Mouse (Mus musculus) megakaryocyte progenitor cell, adult 5-6 weeks (primary cell): ENCODE measurements around the gene Mdc1. TPM values are rescaled to one million over a fixed set of nuclear protein-coding genes. Genes with fewer than 3 reads are reported as not detected.

ENCODE experiments used
- ATAC-seq: replicated peaks from 2 replicates; pipeline ENCODE4 v1.8.0; 2016; ENCODE audit warnings: mild to moderate bottlenecking, moderate TSS enrichment, inconsistent platforms; ENCODE audit not compliant: poor library complexity
- total RNA-seq, 2 experiments: library from RNA; stranded (forward) in 1 of 2; stranded (reverse) in 1 of 2; fragments of 157-497, 149-512 nt in 1 of 2; fragments of 200-1000 nt in 1 of 2; gene quantifications; 2 replicates each; pipeline versions ENCODE4 v1.2.3 to v1.2.4; 2015 to 2017

Gene Mdc1
- total RNA-seq, 2 experiments from 2014 or later: 17.6 to 77.8 TPM

DNA sequence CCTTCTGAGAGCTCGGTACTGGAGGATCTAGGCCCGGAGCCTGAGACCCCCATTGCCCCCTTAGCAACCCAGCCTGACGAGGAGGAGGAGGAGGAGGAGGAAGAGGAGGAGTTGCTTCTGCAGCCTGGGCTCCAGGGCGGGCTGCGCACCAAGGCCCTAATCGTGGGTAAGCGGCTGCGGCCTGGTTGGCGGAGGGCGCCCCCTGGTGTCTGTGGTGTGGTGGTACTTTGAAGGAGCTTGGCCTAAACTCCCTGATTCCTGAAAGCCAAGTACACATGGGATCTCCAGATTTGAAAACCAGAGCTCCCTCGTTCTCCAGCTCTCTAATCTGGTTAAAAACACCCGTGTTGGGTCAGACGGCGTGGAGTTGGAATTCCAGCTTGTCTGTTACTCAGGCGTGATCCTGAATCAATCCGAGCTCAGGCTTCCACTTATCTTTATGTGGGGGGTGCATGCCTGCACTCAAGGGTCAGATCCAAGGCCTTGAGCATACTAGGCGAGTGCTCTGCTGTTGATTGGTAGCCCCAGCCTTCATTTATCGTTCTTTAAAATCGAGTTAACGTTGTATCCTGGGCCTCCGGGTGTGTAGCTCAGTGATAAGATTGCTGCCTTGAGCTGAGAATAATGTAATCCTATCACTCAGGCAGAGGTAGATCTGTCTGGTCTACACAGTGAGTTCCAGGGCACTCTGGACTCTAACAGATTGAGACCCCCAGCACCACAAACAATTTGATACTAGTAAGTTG lies 32.6 kb downstream of the Mdc1 start:
- peak; percentile 71 for ATAC-seq

DNA sequence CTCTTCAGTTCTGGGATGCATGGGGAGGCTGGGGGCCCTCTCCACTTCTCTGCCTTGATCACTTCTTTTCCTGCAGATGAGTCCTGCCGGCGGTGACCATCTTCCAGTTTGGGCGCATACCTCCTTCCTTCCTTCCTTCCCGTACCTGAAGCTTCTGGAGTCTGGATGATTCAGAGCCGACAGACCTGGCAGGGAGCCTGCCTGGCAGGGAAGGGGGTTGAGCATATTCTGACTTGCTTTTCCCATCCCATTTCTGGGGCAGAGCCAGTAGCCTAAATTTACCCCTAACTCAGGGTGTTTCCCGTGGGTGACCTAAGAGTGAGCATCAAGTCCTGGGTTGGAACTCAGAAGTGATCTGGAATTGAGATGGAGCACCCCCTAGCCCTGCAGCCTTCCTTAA lies 33.4 kb downstream of the Mdc1 start:
- ATAC-seq: no peak

DNA sequence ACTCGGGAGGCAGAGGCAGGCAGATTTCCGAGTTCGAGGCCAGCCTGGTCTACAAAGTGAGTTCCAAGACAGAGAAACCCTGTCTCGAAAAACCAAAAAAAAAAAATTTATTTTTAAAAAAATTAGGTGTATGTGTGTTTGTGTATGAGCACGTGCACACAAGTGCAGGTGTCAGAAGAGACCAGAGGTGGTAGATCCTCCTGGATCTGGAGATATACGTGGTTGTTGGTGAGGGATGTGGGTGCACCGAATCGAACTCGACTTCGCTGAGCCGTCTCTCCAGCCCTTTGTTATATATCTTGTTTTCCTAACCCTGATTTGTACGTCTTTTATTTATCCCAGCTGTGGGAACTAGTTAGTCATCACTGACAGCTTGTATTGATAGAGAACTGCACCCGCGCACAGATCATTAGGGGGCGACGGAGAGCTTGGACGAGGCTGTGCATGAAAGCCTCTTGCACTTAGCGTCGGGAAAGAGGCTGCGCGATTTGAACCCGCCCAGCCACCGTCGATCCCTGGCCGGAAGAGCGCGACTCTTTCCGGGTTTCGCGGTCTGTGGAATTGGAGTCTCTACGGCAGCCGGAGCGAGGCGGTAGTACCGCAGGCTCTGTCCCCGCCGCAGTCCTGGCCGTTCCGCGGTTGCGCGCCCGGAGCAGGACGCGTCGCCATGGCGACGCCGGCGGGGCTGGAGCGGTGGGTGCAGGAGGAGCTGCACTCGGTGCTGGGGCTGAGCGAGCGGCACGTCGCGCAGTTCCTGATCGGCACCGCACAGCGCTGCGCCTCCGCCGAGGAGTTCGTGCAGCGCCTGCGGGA lies 38.1 kb downstream of the Mdc1 start, which contains the start of gene Dhx16:
Gene Dhx16, plus strand, starts transcription at position 575 of the 813 bp plus-strand sequence.
- peak; percentile 99 for ATAC-seq

DNA sequence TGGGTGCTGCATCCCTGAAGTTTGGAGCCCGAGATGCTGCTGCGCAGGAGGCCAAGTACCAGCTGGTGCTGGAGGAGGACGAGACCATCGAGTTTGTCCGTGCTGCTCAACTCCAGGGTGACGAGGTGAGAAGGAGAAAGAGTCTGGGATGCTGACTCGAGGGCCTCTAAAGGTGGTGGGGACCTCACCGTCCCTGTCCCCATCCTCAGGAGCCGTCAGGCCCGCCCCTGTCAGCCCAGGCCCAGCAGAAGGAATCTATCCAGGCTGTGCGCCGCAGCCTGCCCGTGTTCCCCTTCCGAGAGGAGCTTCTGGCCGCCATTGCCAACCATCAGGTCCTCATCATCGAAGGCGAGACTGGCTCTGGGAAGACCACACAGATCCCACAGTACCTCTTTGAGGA lies 41.6 kb downstream of the Mdc1 start:
- no peak for ATAC-seq

DNA sequence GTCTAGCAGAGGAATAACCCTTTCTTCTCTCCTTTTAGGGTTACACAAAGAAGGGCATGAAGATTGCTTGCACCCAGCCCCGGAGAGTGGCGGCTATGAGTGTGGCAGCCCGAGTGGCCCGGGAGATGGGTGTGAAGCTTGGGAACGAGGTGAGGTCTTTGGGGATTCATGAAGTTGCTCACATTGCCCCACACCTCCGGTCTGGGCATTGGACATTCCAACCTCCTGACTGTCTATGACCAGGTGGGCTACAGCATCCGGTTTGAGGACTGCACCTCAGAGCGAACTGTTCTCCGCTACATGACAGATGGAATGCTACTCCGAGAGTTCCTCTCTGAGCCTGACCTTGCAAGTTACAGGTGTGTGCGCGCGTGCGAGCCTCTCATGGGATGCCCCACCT lies 42.5 kb downstream of the Mdc1 start:
- ATAC-seq: no peak

DNA sequence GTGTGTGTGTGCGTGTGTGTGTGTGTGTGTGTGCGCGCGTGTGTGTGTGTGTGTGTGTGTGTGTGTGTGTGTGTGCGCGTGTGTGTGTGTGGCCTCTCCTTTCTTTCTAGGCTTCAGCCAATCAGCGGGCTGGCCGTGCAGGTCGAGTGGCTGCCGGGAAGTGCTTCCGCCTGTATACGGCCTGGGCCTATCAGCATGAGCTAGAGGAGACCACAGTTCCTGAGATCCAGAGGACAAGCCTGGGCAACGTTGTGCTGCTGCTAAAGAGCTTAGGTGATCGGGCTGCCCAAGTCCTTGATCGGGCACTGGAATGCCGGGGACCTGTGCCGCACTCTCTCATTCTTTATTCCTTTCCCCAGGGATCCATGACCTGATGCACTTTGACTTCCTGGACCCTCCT lies 46.4 kb downstream of the Mdc1 start:
- no peak for ATAC-seq

DNA sequence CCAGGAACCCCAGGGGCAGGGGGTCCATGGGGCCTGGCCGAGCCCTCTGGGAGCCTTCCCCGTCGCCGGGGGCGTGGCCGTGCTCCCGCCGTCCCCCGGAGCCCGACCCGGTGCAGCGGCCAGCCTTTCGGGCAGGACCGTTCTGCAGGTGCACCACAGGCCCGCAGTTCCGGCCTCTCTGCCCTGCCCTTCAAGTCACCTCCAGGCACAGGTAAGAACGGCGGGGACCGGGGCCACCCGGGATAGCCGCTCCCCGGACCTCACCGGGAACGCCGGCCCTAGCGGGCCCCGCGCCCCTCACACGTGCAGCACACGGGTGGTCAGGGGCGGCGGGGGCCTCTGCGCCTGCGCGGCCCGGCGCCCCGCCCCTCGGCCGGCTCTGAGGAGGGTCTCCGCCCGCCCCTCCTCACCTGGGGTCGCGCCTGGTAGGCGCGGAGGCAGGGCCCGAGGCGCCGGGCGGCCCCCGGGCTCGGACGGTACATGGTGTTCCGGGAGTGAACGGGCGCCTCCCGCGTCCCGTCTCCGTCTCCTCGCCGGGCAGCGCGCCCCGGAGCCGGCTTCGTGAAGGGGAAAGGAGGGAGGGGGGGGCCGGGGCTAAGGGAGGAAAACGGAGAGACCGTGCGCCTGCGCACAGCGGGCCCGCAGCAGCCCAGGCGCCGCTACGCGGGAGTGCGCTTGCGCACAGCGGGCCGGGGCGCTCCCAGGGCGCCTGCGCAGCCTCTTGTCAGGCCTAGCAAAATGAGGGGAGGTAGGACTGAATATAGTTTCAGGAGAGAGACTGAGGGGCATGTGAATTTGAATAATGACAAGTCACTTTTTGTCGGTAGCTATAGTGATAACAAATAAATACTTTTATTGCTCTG lies 55.7 kb downstream of the Mdc1 start, which contains the start of gene 2310061I04Rik:
Gene 2310061I04Rik, minus strand, starts transcription at position 651 of the 863 bp plus-strand sequence.
- peak; percentile 72 for ATAC-seq

DNA sequence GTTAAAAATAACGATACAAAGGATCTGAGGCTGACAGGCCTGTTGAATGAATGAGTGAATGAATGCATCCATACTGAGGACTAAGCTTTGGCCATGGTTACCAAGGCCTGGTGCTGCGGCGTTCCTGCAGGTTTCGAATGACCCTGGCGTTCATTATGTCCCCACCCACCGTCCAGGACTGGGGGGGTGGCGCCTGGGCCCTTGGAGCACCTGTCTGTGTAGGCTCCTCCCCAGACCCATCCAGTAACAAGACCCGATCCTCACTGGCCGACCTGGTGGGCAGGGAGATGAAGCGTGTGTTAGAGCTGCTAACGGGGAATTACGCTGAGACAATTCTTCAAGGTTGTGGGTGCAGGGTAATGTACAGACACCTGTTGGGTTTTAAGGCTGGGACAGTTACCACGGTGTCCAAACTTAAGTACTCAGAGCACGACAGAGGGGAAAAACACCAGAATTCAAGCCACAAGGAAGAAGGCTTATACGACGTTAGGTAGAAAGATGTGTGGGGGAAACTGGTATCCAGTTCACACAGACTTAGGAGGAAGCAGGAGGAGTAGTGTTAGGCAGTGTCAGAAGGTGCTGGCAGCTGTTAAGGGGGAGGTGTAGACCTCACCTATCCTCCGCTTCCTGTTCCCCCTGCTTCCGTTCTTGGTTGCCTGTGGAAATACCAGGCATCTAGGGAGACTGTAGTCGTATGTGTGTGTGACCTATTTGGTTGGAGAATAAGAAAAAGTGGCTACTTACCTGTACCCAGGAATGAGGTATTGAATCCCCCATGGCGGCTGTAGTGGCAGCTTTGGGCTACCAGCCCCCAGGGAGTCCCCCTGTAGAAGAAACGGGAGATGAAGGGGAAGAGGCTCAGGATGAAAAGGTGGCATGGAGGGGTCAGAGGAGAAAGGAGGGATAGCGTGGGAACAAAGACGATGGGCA lies 56.6 kb downstream of the Mdc1 start:
- peak; percentile 21 for ATAC-seq

DNA sequence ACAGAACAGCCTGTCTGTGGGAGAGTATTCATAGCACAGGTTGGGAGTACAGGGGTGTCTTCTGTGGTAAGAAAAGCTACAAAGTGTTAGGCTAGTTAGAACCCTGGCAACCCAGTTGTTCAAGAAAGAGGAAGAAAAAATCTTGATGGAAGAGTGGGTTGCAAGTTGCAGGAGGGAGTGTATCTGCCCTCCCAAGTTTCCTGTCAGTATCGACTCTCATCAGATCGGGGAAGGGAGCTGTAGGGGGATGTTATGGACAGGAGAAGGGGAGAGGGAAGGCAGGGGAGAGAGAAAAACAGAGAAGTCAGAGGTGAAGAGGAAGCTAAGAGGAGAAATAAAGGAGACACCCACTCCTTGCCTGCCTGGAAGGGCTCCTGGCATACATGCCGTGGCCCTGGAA lies 59.3 kb downstream of the Mdc1 start:
- no peak for ATAC-seq

DNA sequence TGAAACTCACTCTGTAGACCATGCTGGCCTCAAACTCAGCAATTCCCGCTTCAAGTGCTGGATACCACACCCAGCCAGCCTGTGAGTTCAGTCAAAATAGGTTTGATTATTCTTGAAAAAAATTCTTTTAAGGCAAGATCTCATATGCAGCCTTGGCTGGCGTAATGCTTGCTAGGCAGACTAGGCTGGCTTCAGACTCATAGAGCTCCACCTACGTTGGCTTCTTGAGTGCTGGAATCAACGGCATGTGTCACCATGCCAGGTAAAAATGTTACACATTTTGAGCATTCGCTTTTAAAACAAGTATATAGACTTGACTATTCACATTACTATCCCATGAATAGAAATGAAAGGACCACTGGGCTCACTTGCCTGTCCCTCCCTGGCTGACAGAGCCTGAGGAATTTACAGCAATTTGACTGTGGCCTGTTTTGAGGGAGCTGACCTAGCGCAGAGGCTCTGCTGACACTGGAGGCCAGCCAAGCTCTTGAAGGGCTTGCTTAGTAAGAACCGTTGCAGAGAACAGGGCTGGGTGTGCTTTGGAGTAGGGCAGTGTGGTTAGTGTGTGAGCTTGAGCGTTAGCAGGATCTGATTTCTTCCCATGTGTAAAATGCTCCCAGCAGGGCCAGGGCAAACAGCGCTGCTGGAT lies 62.2 kb downstream of the Mdc1 start:
- ATAC-seq: peak; percentile 56

DNA sequence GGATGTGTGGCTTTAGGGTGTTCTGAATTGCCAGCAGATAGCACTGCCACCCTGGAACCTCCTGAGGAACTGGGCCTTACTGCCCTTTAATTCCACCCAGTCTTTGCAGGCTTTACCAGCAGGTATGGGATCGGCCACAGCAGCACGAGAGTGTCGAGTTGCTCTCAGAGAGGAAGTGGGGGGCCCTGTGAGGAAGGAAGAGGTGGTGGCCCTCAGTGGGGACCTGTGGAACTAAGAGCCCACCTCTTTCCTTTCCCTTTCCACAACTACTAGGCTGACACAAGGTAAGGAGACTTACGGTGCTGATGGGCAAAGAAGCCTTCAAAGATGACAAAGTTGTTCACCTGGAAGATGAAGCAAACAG lies 62.7 kb downstream of the Mdc1 start:
- peak; percentile 32 for ATAC-seq

DNA sequence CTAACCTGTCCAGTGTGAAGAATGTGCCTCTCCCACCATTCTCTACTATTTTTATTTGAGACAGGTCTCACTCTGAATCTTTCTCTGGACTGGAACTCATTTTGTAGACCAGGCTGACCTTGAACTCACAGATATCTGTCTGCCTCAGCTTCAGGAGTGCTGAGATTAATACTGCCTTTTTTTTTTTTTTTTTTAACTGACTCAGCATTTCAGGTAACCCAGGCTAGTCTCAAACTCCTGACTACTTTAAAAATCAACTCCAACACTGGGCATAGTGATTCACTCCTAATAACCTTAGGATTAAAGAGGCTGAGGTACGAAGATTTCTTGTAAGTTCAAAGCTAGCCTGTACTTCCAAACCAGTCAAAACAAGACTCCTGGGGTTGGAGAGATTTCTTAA lies 64.3 kb downstream of the Mdc1 start:
- ATAC-seq: no peak

DNA sequence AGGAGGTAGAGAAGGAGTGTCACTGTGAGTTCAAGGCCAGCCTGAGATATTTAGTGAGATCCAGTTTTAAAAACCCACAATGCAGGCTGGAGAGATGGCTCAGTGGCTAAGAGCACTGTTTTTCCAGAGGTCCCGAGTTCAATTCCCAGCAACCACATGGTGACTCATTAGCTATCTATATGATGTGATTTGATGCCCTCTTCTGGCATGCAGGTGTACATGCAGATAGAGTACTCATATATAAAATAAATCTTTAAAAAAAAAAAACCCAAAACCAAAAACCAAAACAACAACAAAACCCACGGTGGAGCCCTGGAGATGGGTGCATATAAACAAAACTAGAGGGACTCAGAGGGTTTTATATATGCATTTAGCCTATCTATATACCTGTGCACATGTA lies 66.3 kb downstream of the Mdc1 start:
- no peak for ATAC-seq

Other genes starting within 250 kb of the Mdc1 start
- gene Sfta2, start 240.0 kb upstream of the Mdc1 start, total RNA-seq (2015): not detected in 2 replicates
- not detected in 2 replicates for gene Sfta2, start 240.0 kb upstream of the Mdc1 start, total RNA-seq (2017)
- gene Gm9573, start 214.9 kb upstream of the Mdc1 start, total RNA-seq (2015): not detected in 2 replicates
- gene Gm9573, start 214.9 kb upstream of the Mdc1 start, total RNA-seq (2017): not detected in 2 replicates
- gene Mucl3, start 197.8 kb upstream of the Mdc1 start, total RNA-seq (2015): not detected in 2 replicates
- gene Mucl3, start 197.8 kb upstream of the Mdc1 start, total RNA-seq (2017): not detected in 2 replicates
- gene Vars2, start 173.9 kb upstream of the Mdc1 start, total RNA-seq (2015): 5.7 and 11.4 TPM in 2 replicates
- 12.7 and 14.9 TPM in 2 replicates for gene Vars2, start 173.9 kb upstream of the Mdc1 start, total RNA-seq (2017)
- gene Gtf2h4, start 167.8 kb upstream of the Mdc1 start, total RNA-seq (2015): 26.2 and 31.8 TPM in 2 replicates
- 24.8 and 29.5 TPM in 2 replicates for gene Gtf2h4, start 167.8 kb upstream of the Mdc1 start, total RNA-seq (2017)
- 0.15 TPM in 1 of 2 replicates, not detected in the other for gene Ddr1, start 136.9 kb upstream of the Mdc1 start, total RNA-seq (2015)
- gene Ddr1, start 136.9 kb upstream of the Mdc1 start, total RNA-seq (2017): 0.25 TPM in 1 of 2 replicates, not detected in the other
- gene Ier3, start 19.8 kb upstream of the Mdc1 start, total RNA-seq (2015): 28.1 and 41.7 TPM in 2 replicates
- 24.6 and 33.1 TPM in 2 replicates for gene Ier3, start 19.8 kb upstream of the Mdc1 start, total RNA-seq (2017)
- gene Flot1, start 18.3 kb upstream of the Mdc1 start, total RNA-seq (2015): 52.9 and 58.3 TPM in 2 replicates
- gene Flot1, start 18.3 kb upstream of the Mdc1 start, total RNA-seq (2017): 65.1 and 74.4 TPM in 2 replicates
- 871 and 938 TPM in 2 replicates for gene Tubb5, start 3.2 kb upstream of the Mdc1 start, total RNA-seq (2015)
- gene Tubb5, start 3.2 kb upstream of the Mdc1 start, total RNA-seq (2017): 947 and 991 TPM in 2 replicates
- 47.4 and 64.5 TPM in 2 replicates for gene Nrm, start 19.8 kb downstream of the Mdc1 start, total RNA-seq (2015)
- 43.1 and 50.1 TPM in 2 replicates for gene Nrm, start 19.8 kb downstream of the Mdc1 start, total RNA-seq (2017)
- 49.8 and 60.9 TPM in 2 replicates for gene Ppp1r18, start 24.1 kb downstream of the Mdc1 start, total RNA-seq (2015)
- gene Ppp1r18, start 24.1 kb downstream of the Mdc1 start, total RNA-seq (2017): 17.4 and 20.5 TPM in 2 replicates
- 100 and 110 TPM in 2 replicates for gene Dhx16, start 38.3 kb downstream of the Mdc1 start, total RNA-seq (2015)
- 78.2 and 82.0 TPM in 2 replicates for gene Dhx16, start 38.3 kb downstream of the Mdc1 start, total RNA-seq (2017)
- gene 2310061I04Rik, start 55.9 kb downstream of the Mdc1 start, total RNA-seq (2015): 38.8 and 51.8 TPM in 2 replicates
- gene 2310061I04Rik, start 55.9 kb downstream of the Mdc1 start, total RNA-seq (2017): 4.5 and 7.5 TPM in 2 replicates
- 6.0 and 8.8 TPM in 2 replicates for gene Atat1, start 68.6 kb downstream of the Mdc1 start, total RNA-seq (2015)
- 4.6 and 10.7 TPM in 2 replicates for gene Atat1, start 68.6 kb downstream of the Mdc1 start, total RNA-seq (2017)
- 96.2 and 142 TPM in 2 replicates for gene Mrps18b, start 74.9 kb downstream of the Mdc1 start, total RNA-seq (2015)
- gene Mrps18b, start 74.9 kb downstream of the Mdc1 start, total RNA-seq (2017): 68.3 and 76.4 TPM in 2 replicates
- 75.7 and 80.1 TPM in 2 replicates for gene Ppp1r10, start 74.9 kb downstream of the Mdc1 start, total RNA-seq (2015)
- gene Ppp1r10, start 74.9 kb downstream of the Mdc1 start, total RNA-seq (2017): 121 and 126 TPM in 2 replicates
- gene Abcf1, start 128.2 kb downstream of the Mdc1 start, total RNA-seq (2015): 46.1 and 50.1 TPM in 2 replicates
- gene Abcf1, start 128.2 kb downstream of the Mdc1 start, total RNA-seq (2017): 150 and 251 TPM in 2 replicates
- gene Gnl1, start 138.3 kb downstream of the Mdc1 start, total RNA-seq (2015): 10.0 and 12.4 TPM in 2 replicates
- 18.5 and 27.3 TPM in 2 replicates for gene Gnl1, start 138.3 kb downstream of the Mdc1 start, total RNA-seq (2017)
- 18.5 and 20.3 TPM in 2 replicates for gene Prr3, start 138.7 kb downstream of the Mdc1 start, total RNA-seq (2015)
- gene Prr3, start 138.7 kb downstream of the Mdc1 start, total RNA-seq (2017): 11.9 and 13.3 TPM in 2 replicates
- gene H2-T24, start 179.0 kb downstream of the Mdc1 start, total RNA-seq (2015): 2.5 and 2.7 TPM in 2 replicates
- gene H2-T24, start 179.0 kb downstream of the Mdc1 start, total RNA-seq (2017): 12.6 and 13.0 TPM in 2 replicates
- 57.1 and 77.2 TPM in 2 replicates for gene H2-T23, start 191.3 kb downstream of the Mdc1 start, total RNA-seq (2015)
- 65.6 and 67.5 TPM in 2 replicates for gene H2-T23, start 191.3 kb downstream of the Mdc1 start, total RNA-seq (2017)
- 31.2 and 31.9 TPM in 2 replicates for gene H2-T22, start 201.2 kb downstream of the Mdc1 start, total RNA-seq (2015)
- 37.9 and 39.7 TPM in 2 replicates for gene H2-T22, start 201.2 kb downstream of the Mdc1 start, total RNA-seq (2017)
- gene Gm6034, start 201.4 kb downstream of the Mdc1 start, total RNA-seq (2015): not detected in 2 replicates
- gene Gm6034, start 201.4 kb downstream of the Mdc1 start, total RNA-seq (2017): not detected in 2 replicates
- gene Gm11127, start 216.9 kb downstream of the Mdc1 start, total RNA-seq (2015): not detected in 2 replicates
- gene Gm11127, start 216.9 kb downstream of the Mdc1 start, total RNA-seq (2017): not detected in 2 replicates